Mouse (Mus musculus) spleen, adult 2 months (tissue): ENCODE data around the gene Baz1b.

ENCODE experiments used
- CTCF ChIP-seq: fragments of 200-500 bp; IDR thresholded peaks from 2 replicates; pipeline ENCODE4 v1.5.1; 2011; ENCODE audit warnings: mild to moderate bottlenecking, inconsistent platforms; ENCODE audit not compliant: insufficient read depth, insufficient read length, insufficient replicate concordance; ENCODE audit errors: extremely low read depth
- POLR2A ChIP-seq: fragments of 200-500 bp; IDR thresholded peaks from 2 replicates; pipeline ENCODE4 v1.6.1; 2011; ENCODE audit warnings: low read depth, low read length, inconsistent platforms

DNA sequence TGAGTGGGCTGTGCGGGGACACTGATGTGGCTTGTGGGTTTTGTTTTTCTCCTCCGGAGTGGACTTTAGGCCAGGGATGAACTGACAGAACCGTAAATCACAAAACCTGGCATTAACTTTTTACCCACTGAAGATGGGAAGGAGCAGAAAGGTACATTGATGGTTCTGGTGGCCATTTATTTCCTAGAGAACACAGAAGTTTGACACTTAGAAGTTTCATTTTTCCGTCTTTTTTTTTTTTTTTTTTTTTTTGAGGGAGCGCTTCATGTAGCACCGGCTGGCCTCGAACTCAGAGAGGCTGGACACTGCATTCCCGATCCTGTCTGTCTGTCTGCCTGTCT is 1.1 kb downstream of the Baz1b start:
- TF ChIP-seq POLR2A (no peak), CTCF (no peak)
